Mouse (Mus musculus): ENCODE measurements around the gene Aplp2. TPM values are rescaled to one million over a fixed set of nuclear protein-coding genes. Genes with fewer than 3 reads are reported as not detected.
"Not testable (repeated sequence)": the region's sequence is repeated elsewhere in the genome, so short reads cannot be mapped to it uniquely, and the experiment has no call there.

The Aplp2 gene
- polyA plus RNA-seq, 1 experiment from 2014 or later, result 220 TPM

DNA sequence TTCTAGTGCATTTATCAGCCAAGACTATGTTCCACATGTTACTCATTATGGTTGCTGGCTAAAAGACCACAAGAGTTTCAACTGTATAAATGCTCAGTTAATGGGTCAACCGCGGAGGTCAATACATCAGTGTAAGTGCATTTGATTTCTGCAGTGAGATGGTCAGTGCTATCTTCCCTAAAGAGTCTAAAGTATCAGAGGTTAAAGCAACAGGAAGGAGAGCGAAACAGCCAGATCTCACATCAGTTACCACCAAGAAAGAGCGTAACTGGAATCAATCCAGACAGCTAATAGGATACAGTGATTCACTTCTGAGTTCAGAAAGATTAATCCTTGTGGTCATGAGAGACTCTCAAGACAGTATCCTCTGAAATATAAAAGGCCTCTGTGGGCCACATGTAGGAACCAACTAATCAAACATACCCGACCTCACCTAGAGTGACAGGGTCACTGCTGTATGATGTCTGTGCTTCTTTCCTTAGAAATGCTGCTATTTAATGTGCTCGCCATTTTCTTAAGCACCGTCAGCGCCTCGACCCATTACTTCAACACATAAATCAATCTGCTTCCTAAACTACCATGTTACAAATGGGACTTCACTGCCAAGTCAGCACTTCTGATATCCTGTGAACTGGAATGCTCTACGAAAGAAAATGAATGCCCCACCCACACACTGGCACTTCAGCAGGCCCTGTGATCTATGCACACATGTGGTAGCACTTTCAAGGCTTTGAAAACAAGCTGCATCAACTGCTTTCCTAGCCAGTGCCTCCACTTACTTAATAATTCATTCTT, 30.1 kb downstream of the Aplp2 start:
- DNase-seq (ENCODE audit: low spot score), result no peak
- H3K9me3 ChIP-seq (ENCODE audit: control insufficient read depth, low read length), result no peaks in the 10 kb centered on the region
- no peak overlapping the region for H3K27ac ChIP-seq (ENCODE audit: low read depth)
- no peaks in the 10 kb centered on the region for H3K27me3 ChIP-seq (replicated peaks; ENCODE audit: control insufficient read depth, insufficient read depth, low read length)
- H3K9ac ChIP-seq (ENCODE audit: low read length), result no peak overlapping the region
- H3K4me2 ChIP-seq (ENCODE audit: low read length), result no peak overlapping the region
- WGBS, result 66% methylated on average over 10 of the region's 10 CpGs
- peaks cover 6% of the 10 kb centered on the region; the same call in 1 of the 2 replicates for H3K36me3 ChIP-seq (ENCODE audit: control insufficient read depth, insufficient read depth, low read length)
- H3K4me1 ChIP-seq (replicated peaks; ENCODE audit: control insufficient read depth, insufficient read depth, low read length), result peaks cover 9% of the 10 kb centered on the region; the same call in 1 of the 2 replicates
- H3K4me3 ChIP-seq (ENCODE audit: low read depth, low read length), result no peak overlapping the region
- no peak for ATAC-seq (replicated peaks; ENCODE audit: low FRiP score, low TSS enrichment, low read depth)

GRCm38 (mm10) chr9:31177692-31178091, 33.9 kb downstream of the Aplp2 start:
- Histone ChIP-seq H3K9ac (ENCODE audit: low read length) (no peak overlapping the region), H3K27me3 (replicated peaks; ENCODE audit: control insufficient read depth, insufficient read depth, low read length) (no peaks in the 10 kb centered on the region), H3K9me3 (ENCODE audit: control insufficient read depth, low read length) (no peaks in the 10 kb centered on the region), H3K27ac (ENCODE audit: low read depth) (no peak overlapping the region), H3K4me2 (ENCODE audit: low read length) (no peak overlapping the region), H3K4me1 (replicated peaks; ENCODE audit: control insufficient read depth, insufficient read depth, low read length) (peaks cover 9% of the 10 kb centered on the region; the same call in 1 of the 2 replicates), H3K36me3 (ENCODE audit: control insufficient read depth, insufficient read depth, low read length) (peaks cover 18% of the 10 kb centered on the region), H3K4me3 (ENCODE audit: low read depth, low read length) (no peak overlapping the region)
- no peak for DNase-seq (ENCODE audit: low spot score)
- 93% methylated on average over 6 of the region's 6 CpGs for WGBS
- no peak for ATAC-seq (replicated peaks; ENCODE audit: low FRiP score, low TSS enrichment, low read depth)

GRCm38 (mm10) chr9:31176379-31177130, 35.1 kb downstream of the Aplp2 start:
- WGBS, result 84% methylated on average over 8 of the region's 8 CpGs
- 0 out of 2 replicates have a peak, but pooled peaks cover 3% of the 10 kb centered on the region for H3K4me1 ChIP-seq (replicated peaks; ENCODE audit: control insufficient read depth, insufficient read depth, low read length)
- no peaks in the 10 kb centered on the region for H3K9me3 ChIP-seq (ENCODE audit: control insufficient read depth, low read length)
- ATAC-seq (replicated peaks; ENCODE audit: low FRiP score, low TSS enrichment, low read depth) (no peak), DNase-seq (ENCODE audit: low spot score) (no peak)
- H3K9ac ChIP-seq (ENCODE audit: low read length), result no peak overlapping the region
- no peak overlapping the region for H3K27ac ChIP-seq (ENCODE audit: low read depth)
- no peaks in the 10 kb centered on the region for H3K27me3 ChIP-seq (replicated peaks; ENCODE audit: control insufficient read depth, insufficient read depth, low read length)
- H3K36me3 ChIP-seq (ENCODE audit: control insufficient read depth, insufficient read depth, low read length), result peaks cover 24% of the 10 kb centered on the region
- no peak overlapping the region for H3K4me2 ChIP-seq (ENCODE audit: low read length)
- no peak overlapping the region for H3K4me3 ChIP-seq (ENCODE audit: low read depth, low read length)

DNA sequence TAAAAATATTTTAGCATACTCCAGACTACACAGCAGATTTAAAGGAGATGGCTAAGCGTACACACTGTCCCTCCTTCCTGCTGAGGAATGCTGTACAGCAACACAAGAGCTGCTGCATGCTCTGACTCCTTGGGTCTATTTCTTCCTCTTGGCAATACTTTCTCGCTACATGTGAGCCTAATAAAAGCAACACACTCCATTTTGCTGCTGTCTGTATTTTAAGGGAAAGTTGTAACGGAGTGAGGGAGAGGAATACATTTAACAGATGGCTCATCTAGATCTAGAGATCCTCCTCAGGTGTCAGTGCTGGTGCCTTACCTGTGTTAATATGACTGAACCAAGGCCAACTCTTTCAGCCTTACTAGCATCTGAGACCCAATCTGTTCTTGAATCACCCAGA, 35.6 kb downstream of the Aplp2 start:
- Histone ChIP-seq H3K9ac (ENCODE audit: low read length) (no peak overlapping the region), H3K36me3 (ENCODE audit: control insufficient read depth, insufficient read depth, low read length) (peaks cover 29% of the 10 kb centered on the region), H3K4me1 (replicated peaks; ENCODE audit: control insufficient read depth, insufficient read depth, low read length) (no peaks in the 10 kb centered on the region), H3K27ac (ENCODE audit: low read depth) (no peak overlapping the region), H3K4me2 (ENCODE audit: low read length) (no peak overlapping the region), H3K9me3 (ENCODE audit: control insufficient read depth, low read length) (no peaks in the 10 kb centered on the region), H3K4me3 (ENCODE audit: low read depth, low read length) (no peak overlapping the region), H3K27me3 (replicated peaks; ENCODE audit: control insufficient read depth, insufficient read depth, low read length) (no peaks in the 10 kb centered on the region)
- 72% methylated on average over 3 of the region's 3 CpGs for WGBS
- DNase-seq (ENCODE audit: low spot score) (no peak), ATAC-seq (replicated peaks; ENCODE audit: low FRiP score, low TSS enrichment, low read depth) (no peak)

GRCm38 (mm10) chr9:31175346-31175745, 36.3 kb downstream of the Aplp2 start:
- H3K4me1 ChIP-seq (replicated peaks; ENCODE audit: control insufficient read depth, insufficient read depth, low read length), result no peaks in the 10 kb centered on the region
- peaks cover 33% of the 10 kb centered on the region for H3K36me3 ChIP-seq (ENCODE audit: control insufficient read depth, insufficient read depth, low read length)
- H3K4me3 ChIP-seq (ENCODE audit: low read depth, low read length), result no peak overlapping the region
- no peak overlapping the region for H3K9ac ChIP-seq (ENCODE audit: low read length)
- WGBS, result 79% methylated on average over 6 of the region's 6 CpGs
- no peak overlapping the region for H3K27ac ChIP-seq (ENCODE audit: low read depth)
- ATAC-seq (replicated peaks; ENCODE audit: low FRiP score, low TSS enrichment, low read depth), result no peak
- no peaks in the 10 kb centered on the region for H3K27me3 ChIP-seq (replicated peaks; ENCODE audit: control insufficient read depth, insufficient read depth, low read length)
- H3K4me2 ChIP-seq (ENCODE audit: low read length), result no peak overlapping the region
- no peaks in the 10 kb centered on the region for H3K9me3 ChIP-seq (ENCODE audit: control insufficient read depth, low read length)
- no peak for DNase-seq (ENCODE audit: low spot score)

- ATAC-seq (replicated peaks; ENCODE audit: low FRiP score, low TSS enrichment, low read depth) (no peak), DNase-seq (ENCODE audit: low spot score) (no peak)
- Histone ChIP-seq H3K36me3 (ENCODE audit: control insufficient read depth, insufficient read depth, low read length) (peaks cover 65% of the 10 kb centered on the region), H3K9ac (ENCODE audit: low read length) (no peak overlapping the region), H3K4me2 (ENCODE audit: low read length) (no peak overlapping the region), H3K4me3 (ENCODE audit: low read depth, low read length) (no peak overlapping the region), H3K4me1 (replicated peaks; ENCODE audit: control insufficient read depth, insufficient read depth, low read length) (no peaks in the 10 kb centered on the region), H3K27ac (ENCODE audit: low read depth) (no peak overlapping the region), H3K9me3 (ENCODE audit: control insufficient read depth, low read length) (no peaks in the 10 kb centered on the region), H3K27me3 (replicated peaks; ENCODE audit: control insufficient read depth, insufficient read depth, low read length) (no peaks in the 10 kb centered on the region)
- WGBS, result 93% methylated on average over 22 of the region's 22 CpGs
These were observed 43.1 kb downstream of the Aplp2 start for GRCm38 (mm10) chr9:31168356-31169093.

GRCm38 (mm10) chr9:31167305-31167704, 44.3 kb downstream of the Aplp2 start:
- no peak for DNase-seq (ENCODE audit: low spot score)
- no peaks in the 10 kb centered on the region for H3K4me1 ChIP-seq (replicated peaks; ENCODE audit: control insufficient read depth, insufficient read depth, low read length)
- H3K36me3 ChIP-seq (ENCODE audit: control insufficient read depth, insufficient read depth, low read length), result peaks cover 77% of the 10 kb centered on the region

DNA sequence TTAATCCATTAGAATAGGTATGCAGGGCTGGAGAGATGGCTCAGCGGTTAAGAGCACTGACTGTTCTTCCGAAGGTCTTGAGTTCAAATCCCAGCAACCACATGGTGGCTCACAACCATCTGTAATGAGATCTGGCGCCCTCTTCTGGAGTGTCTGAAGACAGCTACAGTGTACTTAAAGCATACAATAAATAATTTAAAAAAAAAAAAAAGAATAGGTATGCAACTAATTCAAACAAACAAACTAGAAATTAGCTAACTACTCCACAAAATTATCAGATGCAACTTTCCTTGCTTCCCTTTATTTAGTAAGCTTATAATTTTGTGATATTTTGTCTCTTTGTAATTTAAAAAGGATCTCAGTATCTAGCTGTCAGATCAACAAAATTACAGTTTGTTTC, 46.1 kb downstream of the Aplp2 start:
- not testable (repeated sequence) for H3K4me2 ChIP-seq (ENCODE audit: low read length); H3K27me3 ChIP-seq (replicated peaks; ENCODE audit: control insufficient read depth, insufficient read depth, low read length); H3K4me3 ChIP-seq (ENCODE audit: low read depth, low read length); H3K27ac ChIP-seq (ENCODE audit: low read depth); DNase-seq (ENCODE audit: low spot score); H3K9ac ChIP-seq (ENCODE audit: low read length); H3K9me3 ChIP-seq (ENCODE audit: control insufficient read depth, low read length); H3K4me1 ChIP-seq (replicated peaks; ENCODE audit: control insufficient read depth, insufficient read depth, low read length); ATAC-seq (replicated peaks; ENCODE audit: low FRiP score, low TSS enrichment, low read depth)
- 90% methylated on average over 3 of the region's 3 CpGs for WGBS
- peaks cover 82% of the 10 kb centered on the region for H3K36me3 ChIP-seq (ENCODE audit: control insufficient read depth, insufficient read depth, low read length)

More at GRCm38 (mm10) chr9:31167305-31167704, 44.3 kb downstream of the Aplp2 start:
- Histone ChIP-seq H3K4me3 (ENCODE audit: low read depth, low read length) (no peak overlapping the region), H3K27ac (ENCODE audit: low read depth) (no peak overlapping the region), H3K9ac (ENCODE audit: low read length) (no peak overlapping the region), H3K27me3 (replicated peaks; ENCODE audit: control insufficient read depth, insufficient read depth, low read length) (no peaks in the 10 kb centered on the region), H3K4me2 (ENCODE audit: low read length) (no peak overlapping the region), H3K9me3 (ENCODE audit: control insufficient read depth, low read length) (no peaks in the 10 kb centered on the region)
- WGBS, result 93% methylated on average over 13 of the region's 13 CpGs
- no peak for ATAC-seq (replicated peaks; ENCODE audit: low FRiP score, low TSS enrichment, low read depth)

Data from intestine, embryonic 14.5 days (tissue).